Mouse (Mus musculus): ENCODE measurements around the gene Crim1. TPM values are rescaled to one million over a fixed set of nuclear protein-coding genes. Genes with fewer than 3 reads are reported as not detected.
"Not testable (repeated sequence)": the region's sequence is repeated elsewhere in the genome, so short reads cannot be mapped to it uniquely, and the experiment has no call there.

The Crim1 gene
- polyA plus RNA-seq, 1 experiment from 2014 or later, result 0.63 TPM

DNA sequence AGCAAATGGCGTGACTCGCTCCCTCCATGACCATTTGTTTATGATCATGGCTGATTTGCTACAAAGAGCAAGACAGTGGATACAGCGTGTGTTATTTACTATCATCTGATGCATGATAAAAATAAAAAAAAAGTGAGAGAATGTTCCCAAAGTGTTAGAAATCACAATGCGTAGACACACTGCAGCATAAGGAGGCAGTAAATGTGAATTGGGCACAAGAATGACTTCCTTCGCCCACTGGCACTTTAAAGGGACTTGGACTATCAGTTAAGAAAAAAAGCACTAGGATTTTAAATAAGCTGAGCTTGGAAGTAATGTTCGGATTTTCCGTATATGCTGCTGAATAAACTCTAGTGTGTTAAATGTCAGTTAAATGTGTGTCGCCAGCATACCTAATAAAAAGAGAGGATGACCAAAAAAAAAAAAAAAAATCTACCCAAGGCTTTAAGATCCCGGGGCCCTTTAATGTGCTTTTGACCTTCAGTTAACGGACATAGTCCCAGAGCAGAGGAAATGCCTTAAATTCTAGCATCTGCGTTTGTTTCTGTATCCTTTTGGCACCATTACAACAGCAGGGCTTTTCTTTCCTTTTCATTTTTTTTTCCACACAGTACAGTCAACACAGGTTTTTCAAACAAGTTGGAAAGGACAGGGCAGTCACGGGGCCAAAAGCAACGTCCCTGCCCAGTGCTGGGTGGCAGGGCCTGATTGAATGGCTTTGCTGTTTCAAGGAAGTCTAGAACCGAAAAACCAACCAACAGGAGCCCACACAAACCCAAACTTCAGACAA lies 50.3 kb downstream of the Crim1 start:
- Histone ChIP-seq H3K27me3 (no peaks in the 10 kb centered on the region), H3K36me3 (replicated peaks) (no peaks in the 10 kb centered on the region), H3K9me3 (replicated peaks) (no peaks in the 10 kb centered on the region), H3K27ac (replicated peaks) (no peak overlapping the region), H3K4me3 (replicated peaks) (no peak overlapping the region), H3K4me2 (no peak overlapping the region), H3K4me1 (replicated peaks) (peaks cover 37% of the 10 kb centered on the region), H3K9ac (no peak overlapping the region)
- WGBS (ENCODE audit: insufficient replicate concordance), result 76% methylated on average over 14 of the region's 14 CpGs
- ATAC-seq (ENCODE audit: insufficient read depth), result no peak

DNA sequence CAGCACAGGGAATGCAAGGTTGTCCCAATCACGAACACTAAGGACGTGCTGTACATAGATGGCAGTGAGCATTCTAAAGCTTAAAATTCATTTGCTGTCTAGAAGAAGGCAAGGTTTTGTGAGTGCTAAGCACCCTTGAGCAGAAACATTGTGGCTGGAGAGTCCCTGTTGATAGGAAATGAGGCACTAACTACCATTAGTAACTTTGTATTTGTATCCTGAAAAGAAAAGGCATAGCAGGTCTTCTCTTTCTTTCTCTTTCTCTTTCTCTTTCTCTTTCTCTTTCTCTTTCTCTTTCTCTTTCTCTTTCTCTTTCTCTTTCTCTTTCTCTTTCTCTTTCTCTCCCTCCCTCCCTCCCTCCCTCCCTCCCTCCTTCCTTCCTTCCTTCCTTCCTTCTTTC lies 53.5 kb downstream of the Crim1 start:
- not testable (repeated sequence) for H3K4me2 ChIP-seq; H3K9ac ChIP-seq; H3K4me3 ChIP-seq (replicated peaks); H3K27ac ChIP-seq (replicated peaks); H3K27me3 ChIP-seq; H3K9me3 ChIP-seq (replicated peaks); H3K36me3 ChIP-seq (replicated peaks); ATAC-seq (ENCODE audit: insufficient read depth)
- 80% methylated on average over 2 of the region's 2 CpGs for WGBS (ENCODE audit: insufficient replicate concordance)
- peaks cover 12% of the 10 kb centered on the region for H3K4me1 ChIP-seq (replicated peaks)

DNA sequence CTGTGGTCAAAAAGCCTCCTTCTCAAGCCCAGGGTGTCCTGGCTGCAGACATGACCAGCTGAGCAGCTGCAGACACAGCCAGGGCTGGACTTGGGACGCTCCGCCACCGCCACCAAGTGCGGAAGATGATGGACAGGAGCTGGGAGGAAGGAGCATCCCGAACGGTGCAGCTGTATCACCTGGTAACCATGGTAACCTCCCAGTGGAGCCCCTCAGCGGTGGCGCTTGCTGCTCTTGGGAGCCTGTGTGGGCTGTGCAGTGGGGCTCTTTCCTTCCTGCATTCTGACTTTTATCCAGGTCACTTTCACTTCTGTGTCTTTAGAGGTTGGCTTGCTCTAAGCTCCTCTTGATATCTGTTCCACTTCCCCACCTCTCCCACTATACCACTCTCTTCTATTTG lies 54.2 kb downstream of the Crim1 start:
- Histone ChIP-seq H3K9ac (no peak overlapping the region), H3K4me3 (replicated peaks) (no peak overlapping the region), H3K27me3 (no peaks in the 10 kb centered on the region), H3K4me2 (no peak overlapping the region), H3K27ac (replicated peaks) (no peak overlapping the region), H3K4me1 (replicated peaks) (peaks cover 5% of the 10 kb centered on the region), H3K36me3 (replicated peaks) (no peaks in the 10 kb centered on the region), H3K9me3 (replicated peaks) (no peaks in the 10 kb centered on the region)
- 80% methylated on average over 8 of the region's 8 CpGs for WGBS (ENCODE audit: insufficient replicate concordance)
- ATAC-seq (ENCODE audit: insufficient read depth), result no peak

DNA sequence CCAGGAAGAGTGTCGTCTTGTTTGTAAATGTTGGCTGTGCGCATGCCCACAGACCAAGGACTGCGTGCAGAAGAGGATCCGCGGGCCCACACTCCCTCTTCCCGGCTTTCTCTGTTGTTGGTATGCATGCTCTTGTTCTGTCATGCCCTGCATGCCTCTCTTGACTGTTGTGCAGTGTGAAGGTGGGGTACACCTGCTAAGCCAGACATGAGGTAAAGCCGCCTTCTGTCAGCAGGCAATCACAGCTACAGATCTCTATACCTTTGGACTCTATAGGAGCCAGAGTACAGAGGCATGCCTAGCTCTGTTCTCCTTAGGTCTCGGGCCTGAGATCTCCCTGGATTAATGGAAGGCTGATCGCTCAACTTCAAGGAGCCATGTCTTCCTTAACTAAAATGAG lies 55.7 kb downstream of the Crim1 start:
- H3K9ac ChIP-seq, result no peak overlapping the region
- H3K4me3 ChIP-seq (replicated peaks), result no peak overlapping the region
- H3K27me3 ChIP-seq, result no peaks in the 10 kb centered on the region
- WGBS (ENCODE audit: insufficient replicate concordance), result 82% methylated on average over 9 of the region's 9 CpGs
- ATAC-seq (ENCODE audit: insufficient read depth), result no peak
- H3K27ac ChIP-seq (replicated peaks), result no peak overlapping the region
- no peaks in the 10 kb centered on the region for H3K36me3 ChIP-seq (replicated peaks)
- H3K9me3 ChIP-seq (replicated peaks), result no peaks in the 10 kb centered on the region
- H3K4me1 ChIP-seq (replicated peaks), result no peaks in the 10 kb centered on the region; the same call in none of the 2 replicates
- H3K4me2 ChIP-seq, result no peak overlapping the region

DNA sequence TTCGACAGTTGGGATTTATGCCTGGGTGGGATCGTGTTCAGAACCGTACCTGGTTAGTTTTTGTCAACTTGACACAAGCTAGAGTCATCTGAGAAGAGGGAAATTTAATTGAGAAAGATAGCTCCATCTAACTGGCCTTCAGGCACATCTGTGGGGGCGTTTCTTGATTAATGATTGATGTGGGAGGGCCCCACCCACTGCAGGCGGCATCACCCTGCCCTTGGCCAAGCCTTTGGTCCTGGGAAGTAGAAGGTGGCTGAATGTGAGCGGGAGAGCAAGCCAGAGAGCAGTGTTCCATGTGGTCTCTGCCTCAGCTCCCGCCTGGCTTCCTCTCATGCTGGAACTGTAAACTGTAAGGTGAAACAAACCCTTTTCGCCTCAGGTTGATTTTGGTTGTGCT lies 56.5 kb downstream of the Crim1 start:
- 59% methylated on average over 8 of the region's 8 CpGs for WGBS (ENCODE audit: insufficient replicate concordance)
- Histone ChIP-seq H3K4me1 (replicated peaks) (no peaks in the 10 kb centered on the region; the same call in 1 of the 2 replicates), H3K4me3 (replicated peaks) (no peak overlapping the region), H3K4me2 (no peak overlapping the region), H3K27me3 (no peaks in the 10 kb centered on the region), H3K9ac (no peak overlapping the region), H3K9me3 (replicated peaks) (no peaks in the 10 kb centered on the region), H3K36me3 (replicated peaks) (no peaks in the 10 kb centered on the region), H3K27ac (replicated peaks) (no peak overlapping the region)
- ATAC-seq (ENCODE audit: insufficient read depth), result no peak

DNA sequence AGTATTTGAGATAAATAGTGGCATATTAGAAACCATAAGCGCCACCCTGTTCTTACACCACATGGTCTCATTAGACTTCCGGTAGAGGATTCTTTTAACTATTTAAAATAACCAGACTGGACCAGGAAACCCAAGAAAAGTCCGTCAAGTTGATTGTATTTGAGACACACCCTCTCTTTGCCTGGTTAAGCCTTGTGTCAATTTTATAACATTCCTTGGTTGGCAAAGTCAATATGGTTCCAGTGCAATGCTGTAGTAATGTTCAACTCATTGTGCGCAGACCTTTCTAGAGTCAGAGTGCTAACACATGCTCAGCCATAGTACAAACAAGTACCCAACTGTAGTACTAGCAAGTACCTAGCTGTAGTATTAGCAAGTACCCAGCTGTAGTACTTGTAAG lies 61.6 kb downstream of the Crim1 start:
- no peak overlapping the region for H3K4me2 ChIP-seq
- no peak overlapping the region for H3K9ac ChIP-seq
- WGBS (ENCODE audit: insufficient replicate concordance), result 80% methylated on average over 4 of the region's 4 CpGs
- ATAC-seq (ENCODE audit: insufficient read depth), result no peak
- H3K36me3 ChIP-seq (replicated peaks), result no peaks in the 10 kb centered on the region
- no peak overlapping the region for H3K4me3 ChIP-seq (replicated peaks)
- H3K27ac ChIP-seq (replicated peaks), result no peak overlapping the region
- H3K4me1 ChIP-seq (replicated peaks), result no peaks in the 10 kb centered on the region; the same call in 1 of the 2 replicates
- no peaks in the 10 kb centered on the region for H3K27me3 ChIP-seq
- H3K9me3 ChIP-seq (replicated peaks), result no peaks in the 10 kb centered on the region

DNA sequence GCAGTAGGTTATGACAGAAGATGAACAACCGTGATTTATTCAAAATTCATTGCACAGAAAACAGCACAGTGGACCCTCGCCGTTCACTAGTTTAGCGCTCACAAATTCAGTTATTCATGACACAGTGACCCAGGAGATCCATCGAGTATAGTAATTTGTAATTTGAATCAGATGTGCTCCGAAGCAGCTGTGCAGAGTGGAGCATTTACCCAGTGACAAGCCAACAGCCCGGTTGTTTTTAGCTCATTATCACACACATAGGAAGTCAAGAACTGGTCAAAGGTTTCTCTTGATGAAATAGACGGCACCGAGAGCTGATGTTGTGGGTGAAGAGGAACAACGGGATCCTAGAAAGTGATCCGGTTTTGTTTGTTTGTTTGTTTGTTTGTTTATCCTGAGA lies 64.1 kb downstream of the Crim1 start:
- 73% methylated on average over 11 of the region's 11 CpGs for WGBS (ENCODE audit: insufficient replicate concordance)
- H3K4me1 ChIP-seq (replicated peaks), result no peaks in the 10 kb centered on the region
- no peak overlapping the region for H3K9ac ChIP-seq
- H3K4me2 ChIP-seq, result no peak overlapping the region
- H3K27ac ChIP-seq (replicated peaks), result no peak overlapping the region
- H3K4me3 ChIP-seq (replicated peaks), result no peak overlapping the region
- ATAC-seq (ENCODE audit: insufficient read depth), result no peak
- no peaks in the 10 kb centered on the region for H3K36me3 ChIP-seq (replicated peaks)
- no peaks in the 10 kb centered on the region for H3K9me3 ChIP-seq (replicated peaks)
- no peaks in the 10 kb centered on the region for H3K27me3 ChIP-seq

DNA sequence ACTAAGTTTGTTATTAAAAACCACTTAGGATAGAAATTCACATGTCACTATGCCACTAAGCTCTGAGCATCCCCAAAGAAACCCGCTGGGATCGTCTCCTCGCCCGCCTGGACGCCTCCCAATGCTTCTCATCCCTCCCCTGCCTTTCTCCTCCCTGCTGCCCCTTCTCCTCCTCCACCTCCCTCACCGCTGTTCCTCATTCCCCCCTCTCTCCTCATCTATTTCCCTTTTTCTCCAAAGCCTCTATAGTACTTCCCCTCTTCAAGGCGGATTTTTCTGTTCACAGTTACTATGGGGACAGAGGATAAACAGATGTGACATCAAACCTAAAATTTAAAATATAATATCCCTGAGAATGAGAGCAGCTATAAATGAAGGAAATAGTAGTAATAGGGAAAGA lies 65.1 kb downstream of the Crim1 start:
- Histone ChIP-seq H3K27me3 (no peaks in the 10 kb centered on the region), H3K4me2 (no peak overlapping the region), H3K36me3 (replicated peaks) (no peaks in the 10 kb centered on the region), H3K27ac (replicated peaks) (no peak overlapping the region), H3K9ac (no peak overlapping the region), H3K4me3 (replicated peaks) (no peak overlapping the region), H3K9me3 (replicated peaks) (no peaks in the 10 kb centered on the region), H3K4me1 (replicated peaks) (no peaks in the 10 kb centered on the region)
- no peak for ATAC-seq (ENCODE audit: insufficient read depth)
- WGBS (ENCODE audit: insufficient replicate concordance), result 62% methylated on average over 7 of the region's 7 CpGs

DNA sequence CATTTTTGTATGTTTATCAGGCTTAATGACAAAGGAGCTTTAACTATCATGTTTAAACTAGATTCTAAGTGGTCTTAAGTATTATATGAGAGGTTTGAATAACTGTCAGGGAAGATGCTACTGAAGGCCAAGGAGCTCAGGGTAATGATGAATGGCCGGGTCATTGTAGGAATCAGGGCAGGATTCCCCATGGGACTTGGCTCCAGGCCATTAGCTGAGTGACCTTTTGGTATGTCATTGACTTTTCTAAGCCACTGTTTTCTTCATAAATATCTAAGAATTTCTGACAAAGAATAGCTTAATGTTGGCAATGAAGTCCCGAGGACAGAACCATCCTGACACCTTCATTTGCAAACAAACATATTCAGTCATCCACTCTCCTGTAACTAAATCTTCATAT lies 66.2 kb downstream of the Crim1 start:
- no peaks in the 10 kb centered on the region for H3K36me3 ChIP-seq (replicated peaks)
- H3K9ac ChIP-seq, result no peak overlapping the region
- H3K4me1 ChIP-seq (replicated peaks), result no peaks in the 10 kb centered on the region
- no peak overlapping the region for H3K4me2 ChIP-seq
- ATAC-seq (ENCODE audit: insufficient read depth), result no peak
- H3K9me3 ChIP-seq (replicated peaks), result no peaks in the 10 kb centered on the region
- no peaks in the 10 kb centered on the region for H3K27me3 ChIP-seq
- 66% methylated on average over 2 of the region's 2 CpGs for WGBS (ENCODE audit: insufficient replicate concordance)
- no peak overlapping the region for H3K27ac ChIP-seq (replicated peaks)
- H3K4me3 ChIP-seq (replicated peaks), result no peak overlapping the region

DNA sequence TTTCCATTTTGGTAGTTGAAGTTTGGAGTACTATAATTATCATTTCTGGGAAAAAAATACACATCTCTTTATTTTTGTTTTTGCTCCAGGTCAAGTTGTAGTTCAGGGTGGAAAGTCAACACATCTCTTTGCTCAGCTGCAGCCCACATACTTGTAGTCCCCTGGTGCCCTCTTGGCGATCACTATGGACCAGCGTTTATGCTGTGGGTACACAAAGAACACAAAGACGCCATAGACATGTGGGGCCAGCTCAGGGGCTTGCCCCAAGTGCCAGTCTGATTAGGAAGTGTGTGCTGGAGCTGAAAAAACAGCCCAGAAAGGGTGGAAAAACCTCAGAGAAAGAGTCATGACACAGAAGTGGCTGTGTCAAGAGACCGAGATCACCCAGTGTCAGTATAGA lies 68.5 kb downstream of the Crim1 start:
- Histone ChIP-seq H3K9me3 (replicated peaks) (no peaks in the 10 kb centered on the region), H3K27ac (replicated peaks) (no peak overlapping the region), H3K4me1 (replicated peaks) (no peaks in the 10 kb centered on the region), H3K4me2 (no peak overlapping the region), H3K36me3 (replicated peaks) (no peaks in the 10 kb centered on the region), H3K4me3 (replicated peaks) (no peak overlapping the region), H3K9ac (no peak overlapping the region), H3K27me3 (no peaks in the 10 kb centered on the region)
- no peak for ATAC-seq (ENCODE audit: insufficient read depth)
- WGBS (ENCODE audit: insufficient replicate concordance), result 68% methylated on average over 4 of the region's 4 CpGs

DNA sequence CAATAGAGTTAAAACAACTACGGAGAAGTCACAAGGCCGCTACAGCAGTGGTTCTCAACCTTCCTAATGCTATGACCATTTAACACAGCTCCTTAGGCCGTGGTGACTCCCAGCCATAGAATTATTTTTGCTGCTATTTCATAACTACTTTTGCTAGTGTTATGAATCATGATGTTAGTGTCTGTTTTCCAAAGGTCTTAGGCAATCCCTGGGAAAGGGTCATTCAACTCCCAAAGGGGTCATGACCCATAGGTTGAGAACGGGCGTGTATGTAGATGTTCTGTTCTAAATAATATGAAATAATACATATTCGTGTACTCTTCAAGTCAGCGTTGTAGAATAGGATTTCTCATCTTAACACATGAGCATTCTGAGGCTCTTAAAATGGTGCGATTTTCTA lies 69.3 kb downstream of the Crim1 start:
- Histone ChIP-seq H3K9ac (no peak overlapping the region), H3K4me1 (replicated peaks) (peaks cover 7% of the 10 kb centered on the region), H3K27me3 (no peaks in the 10 kb centered on the region), H3K4me2 (no peak overlapping the region), H3K27ac (replicated peaks) (no peak overlapping the region), H3K36me3 (replicated peaks) (no peaks in the 10 kb centered on the region), H3K9me3 (replicated peaks) (no peaks in the 10 kb centered on the region), H3K4me3 (replicated peaks) (no peak overlapping the region)
- WGBS (ENCODE audit: insufficient replicate concordance), result 76% methylated on average over 8 of the region's 8 CpGs
- ATAC-seq (ENCODE audit: insufficient read depth), result no peak

DNA sequence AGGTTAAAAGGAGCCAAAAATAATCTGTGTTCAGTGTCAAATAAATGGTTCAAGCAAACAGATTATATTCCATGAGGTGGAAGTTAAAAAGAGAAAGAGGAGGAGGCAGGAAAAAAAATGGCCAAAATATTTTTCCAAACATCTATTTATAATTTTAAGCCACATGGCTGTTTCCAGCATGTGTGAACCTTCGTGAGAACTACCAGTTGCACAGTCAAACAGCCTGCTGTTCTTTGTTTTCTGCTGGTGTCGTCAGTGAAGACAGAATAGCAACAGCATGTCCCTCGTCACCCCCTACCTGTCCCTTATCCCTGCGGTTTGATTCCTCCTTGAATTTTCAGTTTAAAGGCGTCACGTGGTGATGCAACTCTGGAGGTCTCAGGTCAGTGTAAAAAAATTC lies 70.0 kb downstream of the Crim1 start:
- Histone ChIP-seq H3K9me3 (replicated peaks) (no peaks in the 10 kb centered on the region), H3K4me2 (no peak overlapping the region), H3K27me3 (no peaks in the 10 kb centered on the region), H3K4me1 (replicated peaks) (peaks cover 8% of the 10 kb centered on the region), H3K9ac (no peak overlapping the region), H3K4me3 (replicated peaks) (no peak overlapping the region), H3K36me3 (replicated peaks) (no peaks in the 10 kb centered on the region), H3K27ac (replicated peaks) (no peak overlapping the region)
- WGBS (ENCODE audit: insufficient replicate concordance), result 71% methylated on average over 6 of the region's 6 CpGs
- no peak for ATAC-seq (ENCODE audit: insufficient read depth)
